Mouse (Mus musculus) midbrain, embryonic 13.5 days (tissue): ENCODE measurements at regions not wholly inside any gene's neighbourhood (a gene's known extent, or its start where the extent isn't known, plus 50 kb on each side); places are given as distances from the start of the nearest gene placed in this dataset.

Experiments
- ATAC-seq: fragments of 200-750 bp; cut with Nextera tagmentation; 2 replicates; pipeline ENCODE4 v1.8.0; 2017; ENCODE audit warnings: mild to moderate bottlenecking, moderate TSS enrichment, moderate library complexity
- H3K27ac ChIP-seq: fragments of 300-500 bp; sonication (generic); 2 replicates; pipeline ENCODE4 v1.5.1; 2015; ENCODE audit warnings: inconsistent platforms, mild to moderate bottlenecking, moderate library complexity
- H3K27me3 ChIP-seq: fragments of 300-500 bp; sonication (generic); 2 replicates; pipeline ENCODE4 v1.6.1; 2015; ENCODE audit warnings: mild to moderate bottlenecking, inconsistent platforms
- H3K36me3 ChIP-seq: fragments of 300-500 bp; sonication (generic); 2 replicates; pipeline ENCODE4 v1.6.1; 2015; ENCODE audit warnings: mild to moderate bottlenecking, inconsistent platforms
- H3K4me1 ChIP-seq: fragments of 300-500 bp; sonication (generic); replicated peaks from 2 replicates; pipeline ENCODE4 v1.6.1; 2015; ENCODE audit warnings: inconsistent platforms
- H3K4me2 ChIP-seq: fragments of 300-500 bp; sonication (generic); replicated peaks from 2 replicates; pipeline ENCODE4 v1.6.1; 2015; ENCODE audit warnings: moderate library complexity, mild to moderate bottlenecking, inconsistent platforms
- H3K4me3 ChIP-seq: fragments of 300-500 bp; sonication (generic); replicated peaks from 2 replicates; pipeline ENCODE4 v1.5.1; 2015; ENCODE audit warnings: mild to moderate bottlenecking, inconsistent platforms
- H3K9ac ChIP-seq: fragments of 300-500 bp; sonication (generic); replicated peaks from 2 replicates; pipeline ENCODE4 v1.6.1; 2015; ENCODE audit warnings: mild to moderate bottlenecking, inconsistent platforms
- H3K9me3 ChIP-seq: fragments of 300-500 bp; sonication (generic); 2 replicates; pipeline ENCODE4 v1.6.1; 2016; ENCODE audit warnings: mild to moderate bottlenecking, inconsistent platforms
- WGBS: fragments of 180-500 bp; shearing (Covaris S2); methylation state at CpG from one replicate; pipeline ENCODE4 v1.1.7; 2015; 5-methylcytosine and 5-hydroxymethylcytosine counted together

GRCm38 (mm10) chr16:53186444-53186843, 732.6 kb upstream of the Alcam start:
- H3K36me3 ChIP-seq, result no peaks in the 10 kb centered on the region

GRCm38 (mm10) chr16:53156352-53156751, 702.5 kb upstream of the Alcam start:
- no peak overlapping the region for H3K4me3 ChIP-seq
- H3K4me1 ChIP-seq, result no peaks in the 10 kb centered on the region
- H3K4me2 ChIP-seq, result no peak overlapping the region
- H3K36me3 ChIP-seq, result no peaks in the 10 kb centered on the region
- no peak overlapping the region for H3K27ac ChIP-seq
- ATAC-seq, result no peak
- H3K27me3 ChIP-seq, result no peaks in the 10 kb centered on the region
- no peak overlapping the region for H3K9ac ChIP-seq
- no peaks in the 10 kb centered on the region for H3K9me3 ChIP-seq

More at GRCm38 (mm10) chr16:53186444-53186843, 732.6 kb upstream of the Alcam start:
- Histone ChIP-seq H3K4me3 (no peak overlapping the region), H3K27ac (no peak overlapping the region), H3K4me2 (no peak overlapping the region), H3K9me3 (no peaks in the 10 kb centered on the region), H3K27me3 (no peaks in the 10 kb centered on the region), H3K4me1 (no peaks in the 10 kb centered on the region), H3K9ac (no peak overlapping the region)
- WGBS, result 74% methylated on average over 3 of the region's 3 CpGs
- no peak for ATAC-seq

GRCm38 (mm10) chr16:53130677-53131076, 676.8 kb upstream of the Alcam start:
- ATAC-seq, result no peak
- 92% methylated on average over 2 of the region's 2 CpGs for WGBS
- H3K4me1 ChIP-seq, result no peaks in the 10 kb centered on the region

GRCm38 (mm10) chr16:53108726-53109125, 654.9 kb upstream of the Alcam start:
- no peak for ATAC-seq
- Histone ChIP-seq H3K36me3 (no peaks in the 10 kb centered on the region), H3K9me3 (no peaks in the 10 kb centered on the region), H3K4me3 (no peak overlapping the region), H3K4me2 (no peak overlapping the region), H3K4me1 (no peaks in the 10 kb centered on the region), H3K9ac (no peak overlapping the region), H3K27me3 (no peaks in the 10 kb centered on the region), H3K27ac (no peak overlapping the region)
- 70% methylated on average over 3 of the region's 3 CpGs for WGBS

More at GRCm38 (mm10) chr16:53130677-53131076, 676.8 kb upstream of the Alcam start:
- no peaks in the 10 kb centered on the region for H3K9me3 ChIP-seq
- no peak overlapping the region for H3K27ac ChIP-seq
- no peak overlapping the region for H3K4me2 ChIP-seq
- H3K4me3 ChIP-seq, result no peak overlapping the region
- H3K27me3 ChIP-seq, result no peaks in the 10 kb centered on the region
- H3K36me3 ChIP-seq, result no peaks in the 10 kb centered on the region
- H3K9ac ChIP-seq, result no peak overlapping the region

GRCm38 (mm10) chr16:53095396-53095929, 641.6 kb upstream of the Alcam start:
- Histone ChIP-seq H3K4me1 (no peaks in the 10 kb centered on the region), H3K27me3 (no peaks in the 10 kb centered on the region), H3K9me3 (no peaks in the 10 kb centered on the region; the same call in 1 of the 2 replicates), H3K4me2 (no peak overlapping the region), H3K36me3 (no peaks in the 10 kb centered on the region), H3K9ac (no peak overlapping the region), H3K27ac (no peak overlapping the region), H3K4me3 (no peak overlapping the region)
- WGBS, result 67% methylated on average over 2 of the region's 2 CpGs
- no peak for ATAC-seq

- Histone ChIP-seq H3K4me2 (no peak overlapping the region), H3K4me1 (peaks cover 2% of the 10 kb centered on the region; the same call in 1 of the 2 replicates), H3K27ac (no peak overlapping the region), H3K9ac (no peak overlapping the region), H3K27me3 (no peaks in the 10 kb centered on the region), H3K36me3 (no peaks in the 10 kb centered on the region), H3K4me3 (no peak overlapping the region), H3K9me3 (no peaks in the 10 kb centered on the region)
- WGBS, result 67% methylated on average over 6 of the region's 6 CpGs
- ATAC-seq, result peak; percentile 79
Measured at GRCm38 (mm10) chr16:53073856-53074568, 620.1 kb upstream of the Alcam start.

GRCm38 (mm10) chr16:53071887-53072682, 618.2 kb upstream of the Alcam start:
- ATAC-seq, result no peak
- 85% methylated on average over 9 of the region's 9 CpGs for WGBS

GRCm38 (mm10) chr16:53064151-53064550, 610.3 kb upstream of the Alcam start:
- no peaks in the 10 kb centered on the region for H3K4me1 ChIP-seq
- no peaks in the 10 kb centered on the region for H3K27me3 ChIP-seq
- H3K9ac ChIP-seq, result no peak overlapping the region
- no peaks in the 10 kb centered on the region for H3K9me3 ChIP-seq
- no peak overlapping the region for H3K4me3 ChIP-seq
- no peak for ATAC-seq
- H3K4me2 ChIP-seq, result no peak overlapping the region
- 93% methylated on average over 3 of the region's 3 CpGs for WGBS
- H3K27ac ChIP-seq, result no peak overlapping the region
- no peaks in the 10 kb centered on the region for H3K36me3 ChIP-seq

More at GRCm38 (mm10) chr16:53071887-53072682, 618.2 kb upstream of the Alcam start:
- H3K9ac ChIP-seq, result no peak overlapping the region
- no peaks in the 10 kb centered on the region for H3K36me3 ChIP-seq
- no peaks in the 10 kb centered on the region for H3K9me3 ChIP-seq
- no peak overlapping the region for H3K4me2 ChIP-seq
- peaks cover 2% of the 10 kb centered on the region; the same call in 1 of the 2 replicates for H3K4me1 ChIP-seq
- no peak overlapping the region for H3K4me3 ChIP-seq
- H3K27me3 ChIP-seq, result no peaks in the 10 kb centered on the region
- H3K27ac ChIP-seq, result no peak overlapping the region

GRCm38 (mm10) chr16:53063061-53063460, 609.2 kb upstream of the Alcam start:
- no peak overlapping the region for H3K27ac ChIP-seq
- WGBS, result 86% methylated on average over 5 of the region's 5 CpGs
- no peaks in the 10 kb centered on the region for H3K4me1 ChIP-seq
- H3K4me2 ChIP-seq, result no peak overlapping the region
- H3K9me3 ChIP-seq, result no peaks in the 10 kb centered on the region
- H3K4me3 ChIP-seq, result no peak overlapping the region
- no peak overlapping the region for H3K9ac ChIP-seq
- H3K27me3 ChIP-seq, result no peaks in the 10 kb centered on the region
- no peak for ATAC-seq
- no peaks in the 10 kb centered on the region for H3K36me3 ChIP-seq

GRCm38 (mm10) chr16:53026056-53026455, 572.2 kb upstream of the Alcam start:
- H3K4me3 ChIP-seq, result no peak overlapping the region
- 68% methylated on average over 1 of the region's 1 CpGs for WGBS
- no peaks in the 10 kb centered on the region for H3K36me3 ChIP-seq
- H3K9me3 ChIP-seq, result no peaks in the 10 kb centered on the region
- H3K27me3 ChIP-seq, result no peaks in the 10 kb centered on the region
- H3K4me2 ChIP-seq, result no peak overlapping the region
- no peak overlapping the region for H3K9ac ChIP-seq
- H3K27ac ChIP-seq, result no peak overlapping the region
- H3K4me1 ChIP-seq, result no peaks in the 10 kb centered on the region
- ATAC-seq, result no peak

- WGBS, result 49% methylated on average over 1 of the region's 1 CpGs
- H3K9ac ChIP-seq, result no peak overlapping the region
- no peak overlapping the region for H3K4me3 ChIP-seq
- ATAC-seq, result no peak
- H3K27ac ChIP-seq, result no peak overlapping the region
- no peaks in the 10 kb centered on the region for H3K4me1 ChIP-seq
- H3K9me3 ChIP-seq, result no peaks in the 10 kb centered on the region
- H3K36me3 ChIP-seq, result no peaks in the 10 kb centered on the region
- H3K27me3 ChIP-seq, result no peaks in the 10 kb centered on the region
- H3K4me2 ChIP-seq, result no peak overlapping the region
Measured at GRCm38 (mm10) chr16:53011847-53012246, 558.0 kb upstream of the Alcam start.

- H3K4me1 ChIP-seq, result no peaks in the 10 kb centered on the region
- no peak overlapping the region for H3K4me2 ChIP-seq
- H3K9me3 ChIP-seq, result no peaks in the 10 kb centered on the region
- no peaks in the 10 kb centered on the region for H3K36me3 ChIP-seq
- no peak overlapping the region for H3K27ac ChIP-seq
- ATAC-seq, result peak; percentile 27; the same call in 1 of the 2 replicates
- H3K27me3 ChIP-seq, result no peaks in the 10 kb centered on the region
- 83% methylated on average over 1 of the region's 1 CpGs for WGBS
- H3K9ac ChIP-seq, result no peak overlapping the region
- no peak overlapping the region for H3K4me3 ChIP-seq
Measured at GRCm38 (mm10) chr16:52988852-52989397, 535.1 kb upstream of the Alcam start.
